Mouse (Mus musculus) layer of hippocampus, postnatal 25 days (tissue): ENCODE measurements around the gene Nkain1. TPM values are rescaled to one million over a fixed set of nuclear protein-coding genes. Genes with fewer than 3 reads are reported as not detected.

Source experiments
- total RNA-seq, 2 experiments: library from RNA; stranded (reverse); gene quantifications; 2 replicates each; pipeline ENCODE4 v1.2.3; 2021

The Nkain1 gene
- total RNA-seq, 2 experiments from 2014 or later, result 37.1 to 47.1 TPM

Other genes with a start within 250 kb of the Nkain1 start
- gene Zcchc17, start 214.2 kb downstream of the Nkain1 start, total RNA-seq, result 10 to 100 TPM; 65.4 to 67.7 TPM
- gene Snrnp40, start 214.0 kb downstream of the Nkain1 start, total RNA-seq, result 10 to 100 TPM; 28.8 to 31.3 TPM
- 100 to 1,000 TPM; 112 to 118 TPM for gene Pum1, start 89.1 kb upstream of the Nkain1 start, total RNA-seq
- gene Sdc3, start 218.4 kb upstream of the Nkain1 start, total RNA-seq, result 100 to 1,000 TPM; 146 to 151 TPM